Mouse (Mus musculus): ENCODE results near the gene Fam193b. TPM values are rescaled to one million over a fixed set of nuclear protein-coding genes. Genes with fewer than 3 reads are reported as not detected.

Fam193b gene
- total RNA-seq, 1 experiment from 2014 or later, result 25.6 TPM

DNA sequence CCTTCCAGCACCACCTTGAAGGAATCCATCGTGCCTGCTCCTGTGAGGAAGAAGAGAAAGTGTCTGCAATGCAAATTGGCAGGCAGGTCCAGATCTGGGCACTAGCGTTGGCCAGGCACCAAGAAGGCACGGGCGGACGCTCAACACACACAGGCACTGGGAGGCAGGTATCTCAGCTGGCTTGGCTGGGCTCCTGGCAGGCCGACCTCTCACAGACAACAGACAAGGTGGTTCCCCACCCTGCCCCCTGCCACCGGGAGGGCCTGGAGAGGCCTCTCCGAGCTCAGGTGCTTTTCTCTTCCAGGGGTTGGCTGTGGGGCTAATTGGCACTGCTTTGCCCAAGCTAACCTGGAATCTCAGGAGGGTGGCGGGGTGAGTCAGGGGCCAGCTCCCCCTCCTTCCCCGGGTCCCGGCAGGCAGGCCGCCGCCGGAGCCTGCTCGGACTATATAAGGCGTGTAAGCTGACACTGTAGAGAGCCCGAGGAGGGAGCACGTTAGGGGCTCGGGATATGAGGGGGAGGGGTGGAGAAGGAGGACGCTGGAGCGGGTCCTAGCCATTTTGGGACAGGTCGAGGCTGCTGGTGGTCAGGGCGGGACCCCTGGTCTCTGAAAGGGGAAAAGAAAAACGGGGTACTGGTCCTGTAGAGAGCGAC is 58.4 kb downstream of the Fam193b start:
- ATAC-seq (replicated peaks in 1 of 2; ENCODE audit: insufficient read depth in 1 of 2, low FRiP score in 2 of 2, low TSS enrichment in 1 of 2, low read depth in 1 of 2, poor library complexity in 2 of 2, severe bottlenecking in 2 of 2), result no peak

DNA sequence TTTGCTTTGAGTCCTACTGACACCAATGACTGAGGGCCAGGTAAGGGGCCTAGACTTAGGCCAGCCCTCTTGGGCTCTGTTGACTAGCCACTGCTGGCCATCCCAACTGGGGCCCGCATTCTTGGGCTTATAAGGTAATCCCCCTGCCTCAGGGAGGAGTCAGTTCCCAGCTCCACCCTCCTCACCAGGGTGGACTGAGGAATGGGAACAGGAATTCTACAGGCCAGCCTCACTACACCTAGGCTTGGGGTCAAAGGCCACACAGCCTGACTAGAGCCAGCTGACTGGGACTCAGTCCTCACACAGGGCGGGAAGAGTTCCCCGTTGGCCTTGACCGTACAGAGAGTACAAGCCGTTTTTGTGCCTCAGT is 59.4 kb downstream of the Fam193b start:
- no peak for ATAC-seq (replicated peaks in 1 of 2; ENCODE audit: insufficient read depth in 1 of 2, low FRiP score in 2 of 2, low TSS enrichment in 1 of 2, low read depth in 1 of 2, poor library complexity in 2 of 2, severe bottlenecking in 2 of 2)

DNA sequence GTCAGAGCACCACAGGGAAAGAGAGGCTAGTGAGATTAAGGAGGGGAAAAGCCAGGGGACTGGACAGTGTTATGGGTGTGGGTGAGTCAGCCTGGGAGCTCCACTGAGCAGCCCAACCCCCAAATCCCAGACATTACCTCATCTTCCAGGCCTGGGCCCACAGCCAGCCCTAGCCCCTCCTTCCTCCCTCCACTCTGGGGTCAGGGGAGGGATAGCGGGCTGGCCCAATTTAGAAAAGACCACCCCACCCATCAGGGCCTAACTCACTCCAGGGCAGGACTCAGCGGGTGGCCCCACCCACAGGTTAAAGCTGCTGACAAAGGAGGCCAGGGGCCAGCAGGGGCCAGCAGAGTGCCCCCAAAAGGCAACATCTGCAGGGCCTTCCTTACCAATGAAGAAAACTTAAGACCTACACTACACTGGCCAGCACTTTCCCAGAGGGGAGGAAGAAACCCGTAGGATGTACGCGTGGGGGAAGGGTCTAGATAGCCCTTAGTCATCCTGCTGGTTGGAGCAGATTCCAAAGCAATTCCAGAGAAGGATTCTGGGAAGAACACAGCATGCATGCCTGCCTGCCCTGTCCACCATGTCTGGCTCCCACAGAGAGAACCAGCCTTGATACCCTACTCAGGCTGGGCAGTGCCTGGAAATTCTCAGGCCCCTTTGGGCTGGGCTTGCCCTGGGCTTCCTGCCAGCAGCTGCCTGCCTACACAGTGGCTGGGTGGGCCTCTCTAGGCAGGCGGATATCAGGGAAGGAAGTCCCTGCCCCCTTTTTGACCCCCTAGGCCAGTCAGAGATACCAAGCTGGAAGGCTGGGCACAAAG is 60.0 kb downstream of the Fam193b start:
- peak; percentile 19 to 23 for ATAC-seq (replicated peaks in 1 of 2; ENCODE audit: insufficient read depth in 1 of 2, low FRiP score in 2 of 2, low TSS enrichment in 1 of 2, low read depth in 1 of 2, poor library complexity in 2 of 2, severe bottlenecking in 2 of 2)

DNA sequence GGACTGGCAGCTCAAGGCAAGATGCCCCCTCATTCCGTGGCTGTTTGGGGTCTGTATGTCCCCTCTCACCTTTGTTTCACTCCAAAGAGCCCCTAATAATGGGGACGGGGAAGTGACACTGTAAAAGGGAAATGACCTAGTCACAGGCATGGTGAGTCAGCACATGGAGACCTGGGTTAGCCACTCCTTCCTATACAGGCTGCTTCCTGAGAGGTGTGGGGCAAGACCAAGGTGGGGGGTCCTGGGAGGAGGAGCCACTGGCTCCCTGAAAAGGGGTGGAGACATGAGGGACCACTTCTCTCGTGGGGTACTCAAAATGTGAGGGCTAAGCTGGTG is 60.6 kb downstream of the Fam193b start:
- peak; percentile 59 to 79 for ATAC-seq (replicated peaks in 1 of 2; ENCODE audit: insufficient read depth in 1 of 2, low FRiP score in 2 of 2, low TSS enrichment in 1 of 2, low read depth in 1 of 2, poor library complexity in 2 of 2, severe bottlenecking in 2 of 2)

DNA sequence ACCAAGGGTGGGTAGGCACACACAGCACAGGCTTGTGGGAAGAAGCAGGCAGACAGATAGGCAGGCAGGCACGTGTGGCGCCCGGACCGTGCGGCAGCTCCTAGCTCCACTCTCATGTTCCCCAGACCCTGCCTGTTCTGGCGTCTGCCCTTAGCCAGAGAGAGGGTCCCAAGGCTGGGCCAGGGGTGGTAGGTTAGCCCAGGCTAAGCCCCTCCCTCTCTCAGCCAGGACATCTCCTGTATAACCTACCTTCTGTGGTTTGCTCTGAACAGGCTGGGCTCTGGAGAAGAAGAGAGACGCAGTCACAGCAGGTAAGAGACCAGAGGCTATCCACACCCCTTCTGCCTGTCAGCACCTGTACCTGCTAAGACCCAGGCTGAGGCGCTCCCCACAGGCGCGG is 62.4 kb downstream of the Fam193b start:
- no peak for ATAC-seq (replicated peaks in 1 of 2; ENCODE audit: insufficient read depth in 1 of 2, low FRiP score in 2 of 2, low TSS enrichment in 1 of 2, low read depth in 1 of 2, poor library complexity in 2 of 2, severe bottlenecking in 2 of 2)

DNA sequence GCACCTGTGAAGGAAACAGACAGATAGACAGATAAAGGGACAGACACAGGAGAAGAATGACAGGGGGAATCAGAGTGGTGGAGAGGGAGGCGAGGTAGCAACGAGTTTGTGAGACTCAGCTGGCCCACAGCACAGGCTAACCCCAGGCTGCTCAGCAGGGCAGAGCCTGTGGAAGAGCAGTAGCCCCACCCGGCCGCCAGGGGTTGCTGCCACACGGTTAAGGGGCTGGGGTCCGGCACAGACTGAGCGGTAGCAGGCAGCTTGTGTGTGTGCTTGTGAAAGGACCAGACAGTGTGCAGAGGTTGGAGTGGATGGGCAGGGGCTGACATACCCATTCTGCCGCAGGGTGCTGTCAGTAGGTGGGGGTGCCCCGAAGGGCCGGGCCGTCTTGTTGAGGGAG is 63.0 kb downstream of the Fam193b start:
- no peak for ATAC-seq (replicated peaks in 1 of 2; ENCODE audit: insufficient read depth in 1 of 2, low FRiP score in 2 of 2, low TSS enrichment in 1 of 2, low read depth in 1 of 2, poor library complexity in 2 of 2, severe bottlenecking in 2 of 2)

DNA sequence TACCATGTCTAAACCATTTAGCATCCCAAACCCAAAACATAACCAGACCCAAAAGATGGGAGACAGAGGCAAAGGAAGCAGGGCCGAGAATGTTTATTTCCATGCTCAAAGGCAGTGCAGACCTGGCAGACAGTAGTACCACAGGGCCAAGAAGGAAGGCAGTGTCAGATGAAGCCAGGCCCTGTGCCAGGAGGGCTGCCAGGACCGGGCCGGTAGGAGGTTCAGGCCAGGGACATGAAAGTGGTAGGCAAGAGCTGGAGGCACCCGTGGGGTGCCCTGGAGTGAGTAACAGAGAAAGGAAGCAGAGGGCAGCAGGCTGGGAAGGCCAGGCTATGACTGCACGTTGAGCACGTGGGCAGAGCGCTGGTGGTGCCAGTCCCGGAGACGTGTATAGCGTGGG is 64.2 kb downstream of the Fam193b start:
- no peak for ATAC-seq (replicated peaks in 1 of 2; ENCODE audit: insufficient read depth in 1 of 2, low FRiP score in 2 of 2, low TSS enrichment in 1 of 2, low read depth in 1 of 2, poor library complexity in 2 of 2, severe bottlenecking in 2 of 2)

DNA sequence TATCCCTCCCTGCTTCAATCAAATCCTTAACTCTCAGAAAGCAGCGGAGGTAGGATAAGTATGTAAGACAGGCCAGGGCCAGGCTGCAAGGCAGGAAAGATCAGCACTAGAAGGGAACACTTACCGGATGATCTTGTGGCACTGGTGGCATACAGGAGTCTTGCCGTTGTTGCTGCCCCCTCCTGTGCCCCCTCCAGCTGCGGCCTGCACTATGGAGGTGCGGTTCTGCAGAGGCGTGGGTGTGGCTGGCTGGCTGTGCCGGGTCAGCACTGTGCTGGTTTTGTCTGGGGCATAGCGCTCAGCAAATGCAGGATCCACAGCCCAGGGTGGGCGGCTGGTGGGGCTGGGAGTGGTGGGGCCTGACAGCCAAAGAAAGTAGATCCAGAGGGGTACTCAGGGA is 65.1 kb downstream of the Fam193b start:
- no peak for ATAC-seq (replicated peaks in 1 of 2; ENCODE audit: insufficient read depth in 1 of 2, low FRiP score in 2 of 2, low TSS enrichment in 1 of 2, low read depth in 1 of 2, poor library complexity in 2 of 2, severe bottlenecking in 2 of 2)

DNA sequence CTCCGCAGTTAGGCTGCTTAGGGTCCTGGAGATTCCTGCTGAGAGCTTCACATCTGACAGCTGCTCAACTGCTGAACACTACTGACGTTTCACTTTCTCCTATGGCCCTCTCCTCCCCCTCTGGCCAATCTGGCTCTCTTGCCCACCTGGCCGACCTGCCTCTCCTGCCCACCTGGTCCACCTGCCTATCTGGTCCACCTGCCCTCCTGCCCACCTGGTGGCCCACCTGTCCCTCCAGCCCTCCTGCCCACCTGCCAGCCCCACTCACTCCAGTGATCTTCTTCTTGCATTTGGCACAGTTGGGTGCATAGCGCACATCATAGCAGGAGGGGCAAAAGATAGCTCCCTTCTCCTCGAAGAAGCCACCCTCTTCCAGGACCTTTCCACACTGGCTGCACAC is 66.5 kb downstream of the Fam193b start:
- ATAC-seq (replicated peaks in 1 of 2; ENCODE audit: insufficient read depth in 1 of 2, low FRiP score in 2 of 2, low TSS enrichment in 1 of 2, low read depth in 1 of 2, poor library complexity in 2 of 2, severe bottlenecking in 2 of 2), result no peak

DNA sequence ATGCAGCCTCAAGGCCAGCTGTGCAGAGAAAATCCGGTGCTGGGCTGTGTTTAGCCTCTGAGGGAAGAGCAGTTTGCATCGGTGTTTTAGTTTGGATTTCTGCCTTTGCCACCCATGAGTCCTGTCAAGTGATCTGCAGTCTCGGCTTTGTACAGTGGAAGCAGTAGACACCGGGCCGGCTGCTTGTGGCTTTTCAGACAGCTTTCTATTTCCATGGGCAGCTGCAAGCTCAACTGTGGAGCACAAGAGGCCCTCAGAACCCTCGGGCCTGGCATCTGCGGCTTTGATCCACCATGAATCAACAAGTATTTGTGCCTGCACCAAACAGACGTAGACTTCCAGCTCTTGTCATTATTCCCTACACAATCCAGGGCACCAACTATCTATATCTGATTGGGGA is 68.5 kb downstream of the Fam193b start:
- no peak for ATAC-seq (replicated peaks in 1 of 2; ENCODE audit: insufficient read depth in 1 of 2, low FRiP score in 2 of 2, low TSS enrichment in 1 of 2, low read depth in 1 of 2, poor library complexity in 2 of 2, severe bottlenecking in 2 of 2)

DNA sequence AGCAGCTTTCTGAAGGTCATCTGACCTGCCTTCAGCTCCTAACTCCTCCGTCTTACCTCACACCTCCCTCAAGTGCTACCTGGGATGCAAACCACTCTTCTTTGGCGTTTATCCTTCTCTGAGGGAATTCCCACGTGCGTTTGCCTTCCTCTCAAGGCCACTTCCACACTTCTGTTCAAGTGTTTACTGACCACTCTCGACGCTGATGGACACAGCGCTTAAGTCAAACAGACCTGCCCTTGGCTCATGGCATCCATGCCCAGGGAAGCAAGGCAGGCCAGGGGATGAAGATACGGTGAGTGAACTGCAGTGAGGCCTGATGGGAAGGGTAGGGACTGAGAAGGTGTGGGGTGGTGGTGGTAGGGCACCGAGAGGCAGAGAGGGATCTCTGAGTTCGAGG is 70.3 kb downstream of the Fam193b start:
- ATAC-seq (replicated peaks in 1 of 2; ENCODE audit: insufficient read depth in 1 of 2, low FRiP score in 2 of 2, low TSS enrichment in 1 of 2, low read depth in 1 of 2, poor library complexity in 2 of 2, severe bottlenecking in 2 of 2), result no peak

DNA sequence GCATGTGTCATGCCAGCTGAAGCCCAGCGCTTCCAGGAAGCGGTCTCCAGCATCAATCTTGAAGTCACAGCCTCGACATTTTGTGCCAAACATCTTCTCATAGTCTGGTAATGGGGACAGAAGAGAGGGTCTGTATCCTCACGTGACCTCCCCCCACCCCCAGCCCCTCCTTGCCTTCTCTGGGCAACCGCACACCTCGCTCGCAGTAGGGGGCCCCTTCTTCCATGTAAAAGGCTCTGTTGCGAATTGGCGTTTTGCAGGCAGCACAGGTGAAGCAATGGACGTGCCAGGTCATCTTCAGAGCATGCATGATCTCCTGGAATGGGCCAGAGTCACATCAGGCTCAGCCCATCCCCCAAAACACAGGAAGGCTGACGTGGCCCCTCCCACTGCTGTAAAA is 72.0 kb downstream of the Fam193b start:
- ATAC-seq (replicated peaks in 1 of 2; ENCODE audit: insufficient read depth in 1 of 2, low FRiP score in 2 of 2, low TSS enrichment in 1 of 2, low read depth in 1 of 2, poor library complexity in 2 of 2, severe bottlenecking in 2 of 2), result no peak

DNA sequence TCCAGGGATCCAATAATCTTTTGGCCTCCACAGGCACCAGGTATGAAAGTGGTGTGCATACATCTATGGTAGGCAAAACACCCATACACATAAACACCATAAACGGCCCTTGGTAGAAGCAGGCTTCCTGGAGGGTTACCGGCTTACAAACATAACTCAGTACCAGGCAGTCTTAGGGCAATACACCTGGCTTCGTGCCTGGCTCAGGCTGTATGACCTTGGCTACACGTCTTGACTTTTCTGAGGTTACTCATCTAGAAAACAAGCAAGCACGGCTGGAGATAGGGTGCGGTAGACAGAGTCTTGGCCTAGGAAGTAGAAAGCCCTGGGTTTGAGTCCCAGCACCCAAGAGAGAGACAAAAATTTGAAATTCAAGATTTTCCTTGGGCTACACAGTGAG is 74.3 kb downstream of the Fam193b start:
- ATAC-seq (replicated peaks in 1 of 2; ENCODE audit: insufficient read depth in 1 of 2, low FRiP score in 2 of 2, low TSS enrichment in 1 of 2, low read depth in 1 of 2, poor library complexity in 2 of 2, severe bottlenecking in 2 of 2), result no peak

DNA sequence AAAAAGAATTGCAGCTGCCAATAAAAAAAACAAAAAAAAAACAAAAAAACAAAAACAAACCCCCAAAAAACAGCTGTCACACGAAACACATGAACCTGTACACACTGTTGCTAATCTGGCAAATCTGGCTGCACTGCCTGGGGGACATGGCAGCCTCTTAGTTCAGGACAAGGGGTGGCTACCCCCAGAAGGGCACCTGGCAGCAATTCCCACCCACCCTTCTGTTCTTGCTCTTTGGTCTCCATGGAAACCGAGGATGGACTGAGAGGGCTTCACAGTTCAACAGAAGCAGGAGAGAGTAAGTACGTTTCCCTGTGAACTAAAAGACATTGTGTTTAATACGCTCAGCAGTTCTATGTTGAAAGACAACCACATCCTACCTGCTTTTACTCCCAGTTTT is 75.2 kb downstream of the Fam193b start:
- no peak for ATAC-seq (replicated peaks in 1 of 2; ENCODE audit: insufficient read depth in 1 of 2, low FRiP score in 2 of 2, low TSS enrichment in 1 of 2, low read depth in 1 of 2, poor library complexity in 2 of 2, severe bottlenecking in 2 of 2)

DNA sequence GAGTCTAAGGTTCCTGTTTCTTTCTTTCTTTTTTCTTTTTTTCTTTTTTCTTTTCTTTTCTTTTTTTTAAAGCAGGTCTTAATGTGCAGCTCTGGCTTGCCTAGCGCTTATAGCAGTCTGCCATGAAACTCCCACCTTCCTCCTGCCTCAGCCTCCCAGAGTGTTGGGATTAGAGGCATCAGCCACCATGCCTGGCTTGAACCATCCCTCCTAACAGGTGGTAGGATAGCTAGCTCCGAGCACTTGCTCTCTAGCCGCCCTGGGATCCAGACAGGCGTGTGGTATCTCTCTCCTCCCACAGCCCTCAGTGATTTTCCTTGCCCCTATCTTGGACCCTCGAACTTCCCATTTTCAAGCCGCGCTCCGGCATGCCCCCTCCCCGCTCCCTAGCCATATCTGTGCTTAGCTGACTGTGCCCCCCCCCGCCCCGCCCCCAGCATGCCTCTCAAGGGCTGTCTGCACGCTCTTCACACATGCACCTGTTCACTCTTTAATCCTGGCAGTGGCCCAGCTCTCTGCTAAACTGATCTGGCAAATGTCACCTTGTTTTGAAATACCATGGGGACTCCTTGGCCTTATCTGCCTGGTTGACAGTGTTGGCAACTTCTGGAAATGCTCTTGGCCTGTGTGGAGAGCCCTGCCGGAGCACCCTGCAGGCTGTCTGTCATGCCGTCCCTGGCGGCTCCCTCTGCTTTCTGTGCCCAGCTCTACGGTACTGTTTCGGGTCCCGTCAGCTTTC is 75.9 kb downstream of the Fam193b start:
- ATAC-seq (replicated peaks in 1 of 2; ENCODE audit: insufficient read depth in 1 of 2, low FRiP score in 2 of 2, low TSS enrichment in 1 of 2, low read depth in 1 of 2, poor library complexity in 2 of 2, severe bottlenecking in 2 of 2), result peak in 1 of 2 experiments; percentile 56; a peak in 2 of 4 replicates

DNA sequence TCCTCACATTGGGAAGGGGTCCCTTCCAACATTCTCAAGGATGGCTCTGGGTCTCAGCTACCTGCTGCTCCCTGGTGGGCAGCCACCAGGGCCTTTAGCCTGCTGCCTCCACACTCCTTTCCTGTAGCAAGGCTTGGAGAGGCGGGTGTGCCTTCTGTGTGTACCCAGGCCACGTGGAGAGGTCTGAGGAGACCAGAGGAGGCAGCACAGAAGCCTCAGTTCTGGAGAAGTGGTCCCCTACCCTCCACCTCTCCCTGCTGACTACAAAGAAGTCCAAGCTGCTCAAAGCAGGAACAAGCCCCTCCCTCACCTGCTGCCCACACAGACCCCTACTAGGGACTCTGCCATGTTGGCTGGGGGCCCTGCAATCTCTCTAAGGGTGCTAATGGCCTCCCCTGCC is 76.7 kb downstream of the Fam193b start:
- ATAC-seq (replicated peaks in 1 of 2; ENCODE audit: insufficient read depth in 1 of 2, low FRiP score in 2 of 2, low TSS enrichment in 1 of 2, low read depth in 1 of 2, poor library complexity in 2 of 2, severe bottlenecking in 2 of 2), result no peak

All from hematopoietic stem cell, adult 5-6 weeks (primary cell).